Mouse (Mus musculus) gastrocnemius, postnatal 25 days (tissue): ENCODE results near the gene Grip1. TPM values are rescaled to one million over a fixed set of nuclear protein-coding genes. Genes with fewer than 3 reads are reported as not detected.

ENCODE experiments used
- DNase-seq: peaks from one replicate; pipeline ENCODE4 v3.0.0; 2022
- total RNA-seq, 2 experiments: library from RNA; stranded (reverse); gene quantifications; 1 replicate in 1 of 2; 2 replicates in 1 of 2; pipeline ENCODE4 v1.2.3; 2021

Gene Grip1
- total RNA-seq, 2 experiments from 2014 or later: 0.08 TPM; not detected in 1

- no peak for DNase-seq
These were observed 388.4 kb downstream of the Grip1 start for GRCm38 (mm10) chr10:119842004-119842403.

DNA sequence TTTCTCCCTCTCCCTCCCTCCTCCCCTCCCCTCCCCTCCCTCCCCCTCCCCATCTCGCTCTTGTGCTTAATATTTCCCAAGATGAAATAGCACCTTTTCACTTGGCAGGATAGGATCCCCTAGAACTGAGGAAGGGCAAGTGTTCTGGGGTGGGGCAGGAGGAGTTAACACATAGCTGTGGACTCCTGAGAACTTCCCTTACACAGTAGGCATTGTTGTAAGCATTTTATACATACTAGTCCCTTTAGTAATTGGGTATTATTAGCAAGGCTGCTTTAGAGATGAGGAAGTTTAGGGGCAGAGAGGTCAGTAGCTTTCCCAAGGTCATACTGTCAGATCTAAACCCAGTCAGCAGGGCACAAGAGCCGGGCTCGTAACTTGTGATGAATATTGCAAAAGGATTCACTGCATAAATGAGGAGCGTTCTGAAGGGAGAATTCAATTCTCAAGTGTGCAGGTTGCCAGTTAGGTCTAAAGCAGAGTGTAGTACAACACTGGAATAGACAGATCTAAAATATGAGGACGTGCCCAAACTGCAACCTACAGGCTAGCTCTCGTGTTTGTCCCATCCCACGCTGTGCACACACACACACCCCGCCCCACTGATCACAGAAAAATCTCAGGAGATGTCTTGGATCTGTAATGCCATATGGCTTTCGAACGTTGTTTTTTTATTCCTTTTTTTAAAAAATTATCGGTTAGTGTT is 392.2 kb downstream of the Grip1 start:
- DNase-seq: no peak

DNA sequence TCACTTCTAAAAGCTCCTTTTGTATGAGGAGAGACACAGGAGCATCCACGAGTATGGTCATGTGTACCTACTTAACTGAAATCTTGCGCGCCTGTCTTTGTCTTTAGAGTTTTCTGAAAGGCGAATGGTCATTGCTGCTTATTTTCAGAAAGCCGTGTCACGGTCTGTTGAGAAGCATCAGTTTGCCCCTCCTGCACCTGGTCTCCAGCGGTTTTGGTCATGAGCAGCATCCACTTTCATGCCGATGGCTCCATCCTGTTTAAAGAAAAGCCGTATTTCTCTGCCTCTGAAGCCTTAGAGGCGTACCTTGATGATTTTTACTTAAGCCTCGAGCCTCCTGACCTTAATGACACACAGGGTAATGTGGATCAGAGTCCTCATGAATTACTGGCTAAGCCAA is 398.0 kb downstream of the Grip1 start:
- no peak for DNase-seq

DNA sequence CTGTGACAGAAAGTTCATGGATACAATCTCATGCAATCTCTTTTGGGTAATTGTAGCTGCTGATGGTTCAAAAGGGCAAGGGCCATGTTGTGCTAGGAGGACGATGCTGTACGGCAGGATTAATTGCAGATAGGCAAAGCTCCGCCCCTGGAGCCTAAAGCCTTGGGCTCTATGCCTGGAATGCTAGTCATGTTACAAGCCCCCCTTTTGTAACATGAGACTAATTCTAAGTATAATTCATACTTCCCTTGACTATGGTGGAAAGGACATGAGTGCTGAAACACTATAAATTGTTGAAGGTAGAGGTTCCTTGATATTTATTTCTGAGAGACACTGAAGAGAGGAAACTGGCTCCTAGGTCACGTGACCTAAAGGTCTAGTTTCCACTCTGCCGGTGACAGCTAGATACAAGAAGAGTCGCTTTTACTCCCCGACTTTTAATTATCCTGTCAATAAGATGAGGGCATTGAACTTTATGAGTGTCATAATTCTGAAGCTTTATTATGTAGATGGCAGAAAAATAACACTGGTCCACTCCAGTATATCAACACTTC is 399.0 kb downstream of the Grip1 start:
- no peak for DNase-seq

GRCm38 (mm10) chr10:119867726-119868125 is 414.1 kb downstream of the Grip1 start:
- peak; percentile 19 for DNase-seq

DNA sequence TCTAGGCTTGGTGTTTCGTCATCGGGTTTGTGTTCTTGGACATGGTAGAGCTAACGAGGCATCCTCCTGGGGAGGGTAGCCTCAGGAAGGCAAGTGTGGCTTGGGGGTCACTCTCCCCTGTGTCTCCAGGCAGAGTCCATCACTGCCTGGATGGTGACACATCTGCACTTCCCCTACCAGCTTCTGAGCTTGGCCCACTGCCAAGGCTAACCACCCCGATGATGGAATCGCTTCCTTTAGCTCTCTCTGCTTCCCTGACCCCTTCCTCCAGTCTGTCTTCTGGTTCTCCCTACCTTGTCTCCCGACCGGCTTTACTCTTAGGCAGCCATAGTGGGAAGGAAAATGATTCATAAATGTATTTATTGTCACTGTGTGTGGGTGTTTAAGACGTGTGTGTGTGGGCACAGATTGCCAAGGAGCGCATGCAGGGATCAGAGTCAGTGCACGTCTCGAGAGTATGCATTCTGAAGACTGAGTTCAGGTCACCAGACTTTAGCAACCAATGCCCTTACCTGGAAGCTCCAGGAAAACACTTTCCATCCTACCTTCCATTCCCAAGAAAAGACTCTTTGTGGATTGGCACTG is 415.5 kb downstream of the Grip1 start:
- no peak for DNase-seq

DNA sequence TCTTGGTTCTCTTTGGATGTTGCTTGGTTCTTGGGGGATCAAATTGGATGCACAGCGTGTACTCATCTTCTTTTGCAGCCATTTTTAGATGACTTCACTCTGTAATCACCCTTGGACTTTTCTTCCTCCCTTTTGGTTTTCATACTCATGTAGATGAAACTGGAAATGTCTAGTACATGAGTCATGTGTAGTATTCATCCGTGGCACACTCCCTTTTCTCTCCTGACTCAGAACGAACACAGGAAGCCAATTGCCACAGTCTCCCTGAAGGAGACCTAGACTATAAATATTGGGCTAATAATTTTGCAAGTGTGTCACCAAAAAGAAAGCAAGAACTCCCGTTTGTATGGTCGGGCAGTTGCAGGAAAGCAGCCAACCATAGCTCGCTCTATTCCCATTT is 423.1 kb downstream of the Grip1 start:
- DNase-seq: no peak

GRCm38 (mm10) chr10:119878331-119878730 is 424.7 kb downstream of the Grip1 start:
- DNase-seq: no peak

GRCm38 (mm10) chr10:119884591-119884990 is 431.0 kb downstream of the Grip1 start:
- DNase-seq: no peak

DNA sequence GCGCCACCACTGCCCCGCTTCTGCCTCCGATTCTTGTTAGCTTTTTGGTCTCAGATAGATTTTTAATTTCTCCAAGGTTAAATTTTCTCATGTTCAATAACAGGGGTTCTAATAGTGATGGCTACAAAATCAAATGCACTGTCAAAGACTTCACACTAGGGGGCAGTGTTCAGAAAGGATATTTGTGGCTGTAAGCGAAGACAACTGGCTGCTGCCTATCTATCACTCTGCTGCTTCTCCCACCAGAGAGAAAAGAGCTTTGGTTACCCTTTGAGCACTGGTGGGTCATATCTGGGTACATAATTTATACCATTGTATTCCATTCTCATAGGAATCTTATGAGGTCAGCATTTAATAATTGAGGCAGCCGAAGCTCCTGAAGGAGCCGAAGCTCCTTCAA is 431.9 kb downstream of the Grip1 start:
- DNase-seq: no peak

- no peak for DNase-seq
These were observed 433.1 kb downstream of the Grip1 start for GRCm38 (mm10) chr10:119886681-119887080.

GRCm38 (mm10) chr10:119902754-119903153 is 449.1 kb downstream of the Grip1 start:
- DNase-seq: no peak

GRCm38 (mm10) chr10:119906869-119907268 is 453.2 kb downstream of the Grip1 start:
- no peak for DNase-seq

DNA sequence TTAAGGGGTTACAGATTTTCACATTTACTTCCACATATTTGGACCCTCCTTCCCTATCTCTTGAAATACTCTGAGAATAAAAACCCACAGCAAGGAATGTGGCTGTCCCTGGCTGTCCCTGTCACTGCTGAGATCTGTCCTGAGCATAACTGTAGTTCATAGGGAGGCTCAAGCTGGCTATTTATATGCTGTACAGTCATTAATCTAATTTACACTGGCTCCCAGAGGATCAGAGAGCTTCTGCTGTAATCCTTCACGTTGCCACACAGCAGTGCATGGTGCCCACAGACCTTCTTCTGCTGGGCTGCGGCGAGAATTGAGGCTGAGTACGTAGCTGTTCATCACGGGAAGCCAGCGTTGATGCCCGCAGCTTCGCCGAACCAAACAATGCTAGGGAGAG is 464.4 kb downstream of the Grip1 start:
- no peak for DNase-seq

- no peak for DNase-seq
These were observed 474.3 kb downstream of the Grip1 start for GRCm38 (mm10) chr10:119927963-119928362.

DNA sequence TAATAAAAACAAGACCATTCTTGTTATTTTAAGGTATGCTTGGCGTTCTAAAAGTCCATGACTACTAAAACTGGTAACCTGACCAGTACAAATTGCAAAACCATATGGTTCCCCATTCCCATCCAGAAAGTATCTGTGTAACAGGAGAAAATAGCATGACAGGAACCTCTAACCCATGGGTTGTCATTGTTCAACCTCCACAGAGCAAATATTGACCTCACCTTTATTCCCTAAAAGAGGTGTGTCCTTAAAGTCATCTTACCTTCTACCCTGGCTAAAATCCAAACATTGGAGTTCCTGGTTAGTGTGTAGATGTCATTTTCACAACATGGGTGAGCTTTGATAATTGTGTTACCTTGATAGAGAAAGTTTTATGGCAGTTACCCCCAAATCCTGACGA is 475.3 kb downstream of the Grip1 start:
- no peak for DNase-seq

DNA sequence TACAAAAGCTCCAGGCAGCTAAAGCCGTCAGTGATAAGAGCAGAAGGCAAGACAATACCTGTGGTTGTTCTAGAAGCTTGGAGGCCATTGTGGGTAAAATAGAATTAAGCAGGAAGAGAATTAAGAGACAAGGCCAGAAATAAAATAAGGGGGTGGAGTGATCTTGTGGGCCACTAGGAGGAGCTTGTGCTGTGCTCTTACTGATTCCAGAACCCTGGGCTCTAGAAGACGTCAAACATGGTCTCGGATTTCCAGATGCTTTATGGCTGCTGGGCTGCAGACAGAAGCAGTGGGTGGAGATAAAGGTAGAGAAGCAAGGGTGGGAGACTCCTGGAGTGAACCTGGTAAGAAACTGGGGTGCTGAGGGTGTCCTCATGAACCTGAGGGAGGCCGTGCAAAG is 479.2 kb downstream of the Grip1 start:
- DNase-seq: no peak

DNA sequence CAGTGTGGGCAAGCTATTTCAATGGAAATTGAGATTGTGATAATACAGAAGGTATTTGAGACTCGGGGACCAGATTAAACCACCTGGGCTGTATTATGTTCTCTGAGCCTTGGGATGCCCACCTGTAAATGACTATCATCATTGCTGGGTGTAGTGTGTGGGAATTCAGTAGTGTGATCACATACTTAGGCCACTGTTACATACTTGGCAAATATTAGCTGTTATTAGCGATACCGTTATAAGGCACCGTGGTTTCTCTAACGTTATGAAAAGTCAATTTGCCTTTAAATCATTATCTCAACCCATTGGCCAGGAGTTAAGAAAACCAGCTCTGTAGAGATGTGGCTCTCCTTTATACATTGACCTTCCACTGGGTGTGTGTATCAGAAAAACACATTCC is 479.7 kb downstream of the Grip1 start:
- DNase-seq: no peak

DNA sequence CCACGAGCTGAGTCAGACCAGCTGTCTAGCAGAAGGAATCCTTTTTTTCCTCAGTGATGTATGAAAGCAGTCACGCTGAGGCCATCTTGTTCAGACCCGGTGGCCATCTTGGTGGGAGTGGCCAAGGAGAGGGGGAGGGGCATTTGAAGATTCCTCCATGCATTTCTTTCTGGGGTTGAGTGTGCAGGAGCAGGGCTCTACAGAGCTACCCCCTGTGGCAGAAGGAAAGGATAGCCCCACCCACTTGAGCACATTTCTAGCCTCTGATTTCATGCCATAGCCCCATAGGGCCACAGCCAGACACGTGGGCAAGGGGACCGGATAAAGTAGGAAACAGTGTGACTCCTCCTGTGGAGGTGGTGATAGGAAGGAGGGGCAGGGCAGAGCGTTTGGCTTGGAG is 481.6 kb downstream of the Grip1 start:
- no peak for DNase-seq

GRCm38 (mm10) chr10:119937481-119937880 is 483.9 kb downstream of the Grip1 start:
- no peak for DNase-seq

DNA sequence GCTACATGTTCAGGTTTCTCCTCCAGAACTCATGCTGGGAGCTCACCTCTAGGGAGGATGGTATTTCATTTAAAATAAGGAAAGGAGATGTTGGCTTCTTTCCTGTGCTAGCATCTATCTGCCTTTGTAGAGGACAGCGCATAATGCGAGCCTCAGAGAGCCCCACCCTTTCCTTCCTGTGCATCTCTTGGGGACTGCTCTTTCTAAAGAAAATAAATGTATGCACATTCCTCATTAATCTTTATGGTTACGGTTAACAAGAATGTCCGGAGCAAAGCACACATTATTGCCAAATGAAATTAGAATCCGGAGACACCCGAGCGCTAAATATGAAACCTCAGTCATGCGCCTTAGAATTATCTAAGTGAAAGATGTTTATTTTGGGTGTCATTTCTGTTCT is 490.3 kb downstream of the Grip1 start:
- DNase-seq: no peak

- no peak for DNase-seq
These were observed 497.8 kb downstream of the Grip1 start for GRCm38 (mm10) chr10:119951460-119951859.

DNA sequence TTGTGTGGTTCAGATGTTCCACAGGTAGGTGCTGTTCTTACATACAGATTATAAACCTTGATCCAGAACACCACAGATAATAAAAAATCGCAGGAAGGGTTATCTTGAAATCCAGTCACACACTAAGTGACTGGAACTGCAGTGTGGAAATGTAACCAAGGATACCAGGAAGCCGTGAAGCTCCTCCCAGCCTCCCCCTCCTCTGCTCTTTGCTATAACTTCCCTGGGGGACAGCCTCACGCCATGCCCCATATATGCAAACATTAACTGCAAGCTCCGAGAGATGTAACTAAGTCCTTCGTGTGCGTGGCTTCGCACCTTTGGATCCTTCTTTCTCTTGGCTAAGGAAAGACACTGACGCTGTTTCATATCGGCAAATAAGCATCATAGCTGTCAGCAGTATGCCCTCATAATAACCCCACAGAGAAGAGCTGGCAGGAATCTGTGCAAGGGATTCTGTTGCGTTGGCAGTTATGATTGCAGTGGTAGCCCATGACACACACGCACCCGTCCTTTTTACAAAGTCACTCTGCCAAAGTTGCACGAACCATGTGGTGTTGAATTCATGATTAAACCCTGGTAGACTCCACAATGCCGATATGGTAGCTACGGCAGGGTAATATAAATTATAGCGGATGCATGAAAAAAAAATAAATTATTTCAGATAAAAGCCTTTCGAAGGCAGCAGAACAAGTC is 503.8 kb downstream of the Grip1 start:
- no peak for DNase-seq
